Mouse (Mus musculus): ENCODE measurements around the gene Hddc3. TPM values are rescaled to one million over a fixed set of nuclear protein-coding genes. Genes with fewer than 3 reads are reported as not detected.

Hddc3 gene
- polyA plus RNA-seq, 1 experiment from 2014 or later: 26.3 TPM

GRCm38 (mm10) chr7:80340793-80341192 lies 2.1 kb upstream of the Hddc3 start, which contains the start of gene Unc45a:
Gene Unc45a, minus strand, starts transcription at chr7:80341005.
- ATAC-seq (ENCODE audit: insufficient read depth, low FRiP score, low TSS enrichment) (peak; percentile 48; the same call in 1 of the 2 replicates), DNase-seq (ENCODE audit: low spot score) (peak; percentile 78)
- 4% methylated on average over 11 of the region's 11 CpGs for WGBS
- Histone ChIP-seq H3K4me1 (ENCODE audit: control insufficient read depth, insufficient read depth, low read length) (peaks cover 15% of the 10 kb centered on the region), H3K9me3 (ENCODE audit: control insufficient read depth, low read length) (no peaks in the 10 kb centered on the region), H3K27me3 (ENCODE audit: control insufficient read depth, insufficient read depth, low read length) (no peaks in the 10 kb centered on the region), H3K9ac (ENCODE audit: low read length) (peak within 1 kb of the TSS; percentile 72), H3K36me3 (ENCODE audit: control insufficient read depth, insufficient read depth, low read length) (peaks cover 12% of the 10 kb centered on the region), H3K4me3 (ENCODE audit: low read depth, low read length) (peak within 1 kb of the TSS; percentile 59), H3K27ac (ENCODE audit: low read depth, low read length) (peak within 1 kb of the TSS; percentile 82), H3K4me2 (ENCODE audit: low read depth) (peak within 1 kb of the TSS; percentile 87)

GRCm38 (mm10) chr7:80341793-80342192 lies 1.1 kb upstream of the Hddc3 start:
- DNase-seq (ENCODE audit: low spot score): no peak
- no peak overlapping the region for H3K27ac ChIP-seq (ENCODE audit: low read depth, low read length)
- no peak overlapping the region for H3K4me2 ChIP-seq (ENCODE audit: low read depth)
- no peak for ATAC-seq (ENCODE audit: insufficient read depth, low FRiP score, low TSS enrichment)
- H3K9ac ChIP-seq (ENCODE audit: low read length): no peak overlapping the region
- H3K9me3 ChIP-seq (ENCODE audit: control insufficient read depth, low read length): no peaks in the 10 kb centered on the region
- no peaks in the 10 kb centered on the region for H3K27me3 ChIP-seq (ENCODE audit: control insufficient read depth, insufficient read depth, low read length)
- H3K36me3 ChIP-seq (ENCODE audit: control insufficient read depth, insufficient read depth, low read length): peaks cover 3% of the 10 kb centered on the region
- 75% methylated on average over 7 of the region's 7 CpGs for WGBS
- no peak overlapping the region for H3K4me3 ChIP-seq (ENCODE audit: low read depth, low read length)
- peaks cover 15% of the 10 kb centered on the region for H3K4me1 ChIP-seq (ENCODE audit: control insufficient read depth, insufficient read depth, low read length)

- H3K27ac ChIP-seq (ENCODE audit: low read depth, low read length): peak overlapping the region; percentile 68; the same call in 1 of the 2 replicates
- H3K4me3 ChIP-seq (ENCODE audit: low read depth, low read length): peak overlapping the region; percentile 47
- peaks cover 15% of the 10 kb centered on the region for H3K4me1 ChIP-seq (ENCODE audit: control insufficient read depth, insufficient read depth, low read length)
- WGBS: 28% methylated on average over 19 of the region's 19 CpGs
- H3K9ac ChIP-seq (ENCODE audit: low read length): peak overlapping the region; percentile 77
- peak overlapping the region; percentile 76 for H3K4me2 ChIP-seq (ENCODE audit: low read depth)
- H3K36me3 ChIP-seq (ENCODE audit: control insufficient read depth, insufficient read depth, low read length): no peaks in the 10 kb centered on the region
- H3K27me3 ChIP-seq (ENCODE audit: control insufficient read depth, insufficient read depth, low read length): no peaks in the 10 kb centered on the region
- ATAC-seq (ENCODE audit: insufficient read depth, low FRiP score, low TSS enrichment) (no peak), DNase-seq (ENCODE audit: low spot score) (no peak)
- no peaks in the 10 kb centered on the region for H3K9me3 ChIP-seq (ENCODE audit: control insufficient read depth, low read length)
These were observed 540 bp downstream of the Hddc3 start for GRCm38 (mm10) chr7:80343270-80344018.

- no peak overlapping the region for H3K9ac ChIP-seq (ENCODE audit: low read length)
- no peaks in the 10 kb centered on the region for H3K27me3 ChIP-seq (ENCODE audit: control insufficient read depth, insufficient read depth, low read length)
- no peak for ATAC-seq (ENCODE audit: insufficient read depth, low FRiP score, low TSS enrichment)
- no peaks in the 10 kb centered on the region for H3K9me3 ChIP-seq (ENCODE audit: control insufficient read depth, low read length)
- H3K4me2 ChIP-seq (ENCODE audit: low read depth): no peak overlapping the region
- no peak overlapping the region for H3K27ac ChIP-seq (ENCODE audit: low read depth, low read length)
- peaks cover 8% of the 10 kb centered on the region; the same call in 1 of the 2 replicates for H3K4me1 ChIP-seq (ENCODE audit: control insufficient read depth, insufficient read depth, low read length)
- no peak for DNase-seq (ENCODE audit: low spot score)
- H3K4me3 ChIP-seq (ENCODE audit: low read depth, low read length): no peak overlapping the region
- H3K36me3 ChIP-seq (ENCODE audit: control insufficient read depth, insufficient read depth, low read length): no peaks in the 10 kb centered on the region
- WGBS: 97% methylated on average over 9 of the region's 9 CpGs
These were observed 3.3 kb downstream of the Hddc3 start for GRCm38 (mm10) chr7:80346173-80346572.

GRCm38 (mm10) chr7:80346830-80347229 lies 3.9 kb downstream of the Hddc3 start:
- no peak overlapping the region for H3K4me2 ChIP-seq (ENCODE audit: low read depth)
- H3K9ac ChIP-seq (ENCODE audit: low read length): no peak overlapping the region
- H3K27me3 ChIP-seq (ENCODE audit: control insufficient read depth, insufficient read depth, low read length): no peaks in the 10 kb centered on the region
- H3K4me1 ChIP-seq (ENCODE audit: control insufficient read depth, insufficient read depth, low read length): peaks cover 8% of the 10 kb centered on the region; the same call in 1 of the 2 replicates
- ATAC-seq (ENCODE audit: insufficient read depth, low FRiP score, low TSS enrichment): no peak
- WGBS: 88% methylated on average over 5 of the region's 5 CpGs
- 0 out of 2 replicates have a peak, but pooled peaks cover 3% of the 10 kb centered on the region for H3K36me3 ChIP-seq (ENCODE audit: control insufficient read depth, insufficient read depth, low read length)
- no peak overlapping the region for H3K4me3 ChIP-seq (ENCODE audit: low read depth, low read length)
- H3K9me3 ChIP-seq (ENCODE audit: control insufficient read depth, low read length): no peaks in the 10 kb centered on the region
- no peak for DNase-seq (ENCODE audit: low spot score)
- no peak overlapping the region for H3K27ac ChIP-seq (ENCODE audit: low read depth, low read length)

GRCm38 (mm10) chr7:80347670-80348586 lies 5.0 kb downstream of the Hddc3 start:
- 64% methylated on average over 13 of the region's 13 CpGs for WGBS
- peaks cover 4% of the 10 kb centered on the region; the same call in 1 of the 2 replicates for H3K4me1 ChIP-seq (ENCODE audit: control insufficient read depth, insufficient read depth, low read length)
- H3K27me3 ChIP-seq (ENCODE audit: control insufficient read depth, insufficient read depth, low read length): no peaks in the 10 kb centered on the region
- ATAC-seq (ENCODE audit: insufficient read depth, low FRiP score, low TSS enrichment) (no peak), DNase-seq (ENCODE audit: low spot score) (no peak)
- no peak overlapping the region for H3K4me2 ChIP-seq (ENCODE audit: low read depth)
- H3K27ac ChIP-seq (ENCODE audit: low read depth, low read length): 0 out of 2 replicates have a peak overlapping the region, but pooled peaks have one; percentile 34
- H3K9me3 ChIP-seq (ENCODE audit: control insufficient read depth, low read length): no peaks in the 10 kb centered on the region
- peaks cover 5% of the 10 kb centered on the region for H3K36me3 ChIP-seq (ENCODE audit: control insufficient read depth, insufficient read depth, low read length)
- no peak overlapping the region for H3K9ac ChIP-seq (ENCODE audit: low read length)
- H3K4me3 ChIP-seq (ENCODE audit: low read depth, low read length): no peak overlapping the region

- Histone ChIP-seq H3K9ac (ENCODE audit: low read length) (no peak overlapping the region), H3K36me3 (ENCODE audit: control insufficient read depth, insufficient read depth, low read length) (peaks cover 10% of the 10 kb centered on the region), H3K4me3 (ENCODE audit: low read depth, low read length) (no peak overlapping the region), H3K4me1 (ENCODE audit: control insufficient read depth, insufficient read depth, low read length) (no peaks in the 10 kb centered on the region), H3K9me3 (ENCODE audit: control insufficient read depth, low read length) (no peaks in the 10 kb centered on the region), H3K4me2 (ENCODE audit: low read depth) (no peak overlapping the region), H3K27ac (ENCODE audit: low read depth, low read length) (no peak overlapping the region), H3K27me3 (ENCODE audit: control insufficient read depth, insufficient read depth, low read length) (no peaks in the 10 kb centered on the region)
- ATAC-seq (ENCODE audit: insufficient read depth, low FRiP score, low TSS enrichment) (no peak), DNase-seq (ENCODE audit: low spot score) (no peak)
- 85% methylated on average over 2 of the region's 2 CpGs for WGBS
These were observed 7.9 kb downstream of the Hddc3 start for GRCm38 (mm10) chr7:80350808-80351207.

GRCm38 (mm10) chr7:80352920-80353319 lies 10.0 kb downstream of the Hddc3 start:
- no peaks in the 10 kb centered on the region for H3K27me3 ChIP-seq (ENCODE audit: control insufficient read depth, insufficient read depth, low read length)
- DNase-seq (ENCODE audit: low spot score) (no peak), ATAC-seq (ENCODE audit: insufficient read depth, low FRiP score, low TSS enrichment) (no peak)
- H3K4me3 ChIP-seq (ENCODE audit: low read depth, low read length): no peak overlapping the region
- H3K9me3 ChIP-seq (ENCODE audit: control insufficient read depth, low read length): no peaks in the 10 kb centered on the region
- 0 out of 2 replicates have a peak, but pooled peaks cover 5% of the 10 kb centered on the region for H3K4me1 ChIP-seq (ENCODE audit: control insufficient read depth, insufficient read depth, low read length)
- H3K4me2 ChIP-seq (ENCODE audit: low read depth): no peak overlapping the region
- H3K9ac ChIP-seq (ENCODE audit: low read length): no peak overlapping the region
- peaks cover 10% of the 10 kb centered on the region for H3K36me3 ChIP-seq (ENCODE audit: control insufficient read depth, insufficient read depth, low read length)
- 92% methylated on average over 8 of the region's 8 CpGs for WGBS
- H3K27ac ChIP-seq (ENCODE audit: low read depth, low read length): no peak overlapping the region

Measured in neural tube, embryonic 11.5 days (tissue).